Mouse (Mus musculus) mesoderm, embryonic 11.5 days (tissue): ENCODE results near the gene Minos1.

Experiments used
- DNase-seq: peaks from one replicate; pipeline ENCODE4 v3.0.0-alpha.2; 2012; ENCODE audit warnings: low read depth, low spot score

Gene Minos1

DNA sequence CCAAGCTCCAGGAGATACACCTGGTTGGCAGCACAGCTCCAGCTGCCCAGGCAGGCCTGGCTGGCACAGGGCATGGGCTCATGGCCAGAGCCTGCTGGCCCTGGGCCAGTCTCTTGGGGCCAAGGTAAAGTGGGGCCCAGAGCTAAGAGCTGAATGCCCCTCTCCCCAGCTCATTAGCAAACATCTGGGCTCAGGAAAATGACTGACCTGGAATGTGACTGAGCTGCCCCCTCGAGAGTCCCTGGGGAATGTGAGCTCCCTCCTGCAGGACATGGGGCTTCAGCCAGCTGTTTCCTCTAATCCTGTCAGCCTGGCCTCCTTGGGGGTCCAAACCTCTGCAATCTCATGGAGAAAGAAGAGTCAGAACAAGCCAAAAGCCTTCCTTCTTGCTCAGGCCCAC, 35.5 kb downstream of the Minos1 start:
- no peak for DNase-seq

DNA sequence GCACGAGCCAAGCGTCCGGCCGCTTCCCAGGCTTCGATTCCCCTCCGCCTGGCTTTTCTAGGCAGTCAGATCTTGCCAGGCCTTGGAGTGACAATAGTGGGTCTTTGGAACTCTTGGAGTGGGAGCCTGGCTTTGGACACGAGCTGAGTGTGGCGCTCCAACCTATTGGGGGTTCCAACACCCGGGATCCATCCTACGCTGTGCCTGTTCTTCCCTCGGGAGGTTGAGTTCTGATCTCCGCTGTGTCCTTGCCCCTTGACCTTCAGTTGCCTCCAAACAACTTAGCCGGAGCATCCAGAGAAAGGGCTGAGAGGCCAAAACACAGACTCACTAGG, 37.8 kb downstream of the Minos1 start:
- no peak for DNase-seq

- DNase-seq = no peak
Measured at GRCm38 (mm10) chr4:139092356-139093195, 38.3 kb downstream of the Minos1 start, which contains the start of gene Nbl1. Gene Nbl1 (minus strand): TSS chr4:139092993.

GRCm38 (mm10) chr4:139091478-139092355, 39.2 kb downstream of the Minos1 start:
- DNase-seq = peak; percentile 59

- DNase-seq = peak; percentile 37
Measured at GRCm38 (mm10) chr4:139091066-139091465, 39.8 kb downstream of the Minos1 start.

DNA sequence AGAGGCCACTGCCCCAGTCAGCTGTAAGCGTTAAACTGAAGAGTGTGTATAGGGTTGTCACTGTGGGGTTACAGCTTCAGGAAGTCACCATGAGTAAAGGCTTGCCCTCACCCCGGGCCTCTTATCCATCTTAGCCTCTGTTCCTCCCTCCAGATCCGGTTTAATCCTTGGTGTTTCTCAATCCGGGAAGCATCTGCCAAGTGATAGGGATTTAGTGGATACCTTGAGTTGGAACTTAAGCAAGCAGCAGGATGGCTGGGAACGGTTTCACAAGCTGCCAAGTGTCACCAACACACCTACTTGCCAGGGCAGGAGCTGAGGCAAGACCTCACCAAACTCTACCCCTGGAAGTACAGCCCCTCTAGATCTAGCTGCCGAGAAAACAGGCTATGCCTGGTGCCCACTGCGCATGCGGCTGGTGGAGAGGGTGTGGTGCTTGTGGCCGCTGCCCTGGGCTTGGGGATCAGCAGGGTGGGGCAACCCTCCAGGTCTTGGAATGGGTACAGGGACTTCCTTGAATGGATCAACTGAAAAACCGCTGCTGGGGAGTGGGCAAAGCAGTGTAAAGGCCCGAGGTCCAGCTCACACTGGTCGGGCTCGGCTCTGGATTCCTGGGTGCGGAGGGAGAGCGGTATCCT, 40.5 kb downstream of the Minos1 start:
- DNase-seq = no peak

- no peak for DNase-seq
Measured at GRCm38 (mm10) chr4:139088982-139089671, 41.8 kb downstream of the Minos1 start.

DNA sequence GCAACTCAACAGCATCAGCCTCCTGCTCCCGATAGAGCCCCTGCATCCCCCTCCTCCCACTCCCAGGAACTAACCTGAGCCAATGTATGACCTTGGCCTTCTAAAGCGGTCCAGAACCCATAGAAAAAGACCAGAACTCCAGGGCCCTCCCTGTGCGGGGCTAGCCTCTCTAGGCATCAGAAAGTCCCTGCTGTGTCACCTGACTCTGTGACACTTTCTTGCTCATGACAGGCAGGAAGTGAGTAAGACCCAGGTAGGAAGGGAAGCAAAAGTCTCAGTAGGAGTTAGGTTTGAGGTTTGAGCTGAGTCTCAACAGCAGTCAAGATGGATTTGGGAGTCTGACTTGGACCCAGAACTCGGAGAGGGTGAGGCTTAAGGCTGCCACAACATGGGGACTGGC, 43.9 kb downstream of the Minos1 start:
- no peak for DNase-seq

DNA sequence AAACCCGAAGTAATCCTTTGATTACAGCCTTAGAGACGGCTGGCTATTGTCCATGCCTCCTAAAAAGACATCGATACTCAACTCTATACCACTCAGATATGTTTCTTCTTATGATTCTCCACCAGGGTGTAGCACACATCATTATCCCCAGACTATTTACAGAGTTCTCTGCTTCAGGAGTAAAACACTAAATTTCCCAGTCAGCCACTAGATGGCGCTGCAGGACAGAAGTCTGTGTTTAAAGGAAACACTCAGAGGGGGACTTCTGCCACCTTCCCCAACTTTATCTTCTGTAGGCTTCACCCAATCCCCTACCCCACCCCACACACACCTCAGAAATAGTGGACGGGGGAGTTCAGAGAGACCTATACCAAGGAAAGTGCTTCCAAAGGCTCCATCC, 44.9 kb downstream of the Minos1 start:
- DNase-seq = peak; percentile 91

- DNase-seq = no peak
Measured at GRCm38 (mm10) chr4:139085337-139085736, 45.6 kb downstream of the Minos1 start.

- DNase-seq = peak; percentile 61
Measured at GRCm38 (mm10) chr4:139082790-139083564, 47.9 kb downstream of the Minos1 start.

DNA sequence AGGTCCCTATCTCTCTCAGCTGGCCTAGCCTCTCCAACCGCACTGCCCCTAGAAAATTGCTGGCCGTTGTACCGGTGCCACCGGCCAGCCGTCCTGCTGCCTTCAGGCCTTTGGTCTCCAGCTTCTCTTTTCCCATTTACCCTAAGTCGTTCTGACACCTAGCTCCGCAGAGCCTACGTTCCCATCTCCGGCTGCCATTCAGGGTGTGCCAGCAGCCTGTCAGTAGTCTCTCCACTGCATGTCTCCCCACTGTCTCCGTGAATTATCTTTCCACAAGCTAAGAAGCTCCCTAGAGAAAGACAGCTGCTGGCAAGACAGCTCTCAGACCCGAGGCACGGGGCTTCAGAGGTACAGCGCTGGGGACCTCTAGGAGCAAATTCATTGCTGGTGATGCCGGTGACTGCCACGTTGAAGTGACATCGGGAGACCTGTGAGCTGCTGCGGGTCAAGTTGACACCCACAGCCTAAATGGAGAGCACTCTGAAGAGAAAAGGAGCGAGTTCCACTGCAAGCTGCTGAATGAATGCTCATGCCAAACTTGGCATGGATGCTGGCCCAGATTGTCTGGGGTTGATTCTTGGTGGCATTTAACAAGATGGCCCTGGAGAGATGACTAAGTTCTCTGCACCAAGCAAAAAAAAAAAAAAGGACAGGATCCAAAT, 49.5 kb downstream of the Minos1 start:
- no peak for DNase-seq

GRCm38 (mm10) chr4:139080259-139080658, 50.7 kb downstream of the Minos1 start:
- no peak for DNase-seq

DNA sequence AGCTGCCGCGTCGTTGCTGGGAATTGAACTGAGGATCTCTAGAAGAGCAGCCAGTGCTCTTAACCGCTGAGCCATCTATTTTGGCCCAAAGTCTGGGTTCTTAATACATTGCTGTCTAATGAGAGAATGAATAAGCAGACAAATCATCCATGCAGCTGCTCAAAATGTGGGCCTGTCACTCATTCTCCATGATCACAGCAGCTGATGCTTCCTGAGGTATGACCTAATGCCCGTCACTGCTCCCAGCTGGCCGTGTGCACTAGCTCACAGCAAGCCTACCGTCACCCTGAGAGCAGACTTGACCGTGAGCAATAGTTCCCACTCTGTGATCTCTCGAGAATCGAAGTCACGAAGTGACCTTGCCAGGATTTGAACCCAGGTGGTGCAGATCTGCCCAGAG, 51.5 kb downstream of the Minos1 start:
- no peak for DNase-seq

GRCm38 (mm10) chr4:139078726-139079125, 52.2 kb downstream of the Minos1 start:
- no peak for DNase-seq

DNA sequence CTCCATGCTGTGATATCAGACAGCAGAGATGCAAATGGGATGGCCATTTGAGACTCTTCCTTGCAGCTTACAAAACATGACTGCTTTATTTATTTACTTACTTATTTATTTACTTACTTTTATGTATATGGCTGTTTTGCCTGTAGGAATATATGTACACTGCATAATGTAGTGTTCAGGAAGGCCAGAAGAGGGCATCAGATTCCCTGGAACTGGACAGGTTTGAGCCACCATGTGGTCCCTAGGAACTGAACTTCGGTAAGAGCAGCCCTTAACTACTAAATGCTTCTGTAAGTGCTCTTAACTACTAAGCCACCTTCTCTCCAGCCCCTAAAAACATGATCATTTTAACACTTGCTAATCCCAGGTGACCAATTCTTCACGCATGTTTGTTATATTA, 52.6 kb downstream of the Minos1 start:
- peak; percentile 55 for DNase-seq

DNA sequence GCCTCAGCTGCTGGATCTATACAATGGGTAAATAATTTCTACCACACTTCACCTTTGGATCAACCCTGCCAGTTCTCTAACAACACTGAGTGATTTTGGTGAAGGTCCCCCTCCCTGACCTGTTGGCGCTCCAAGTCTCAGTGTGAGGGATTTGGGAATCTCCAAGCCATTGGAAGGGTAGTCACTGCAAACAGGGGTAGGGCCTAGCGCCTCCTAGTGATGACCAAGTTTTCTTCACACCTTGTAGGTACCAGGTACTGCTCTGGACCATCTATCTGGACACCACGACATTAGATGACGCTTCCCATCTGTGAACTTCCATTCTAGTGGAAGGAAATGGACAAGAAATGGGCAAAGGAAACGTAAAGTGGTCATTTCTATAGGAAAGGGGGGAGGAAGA, 55.0 kb downstream of the Minos1 start:
- no peak for DNase-seq

DNA sequence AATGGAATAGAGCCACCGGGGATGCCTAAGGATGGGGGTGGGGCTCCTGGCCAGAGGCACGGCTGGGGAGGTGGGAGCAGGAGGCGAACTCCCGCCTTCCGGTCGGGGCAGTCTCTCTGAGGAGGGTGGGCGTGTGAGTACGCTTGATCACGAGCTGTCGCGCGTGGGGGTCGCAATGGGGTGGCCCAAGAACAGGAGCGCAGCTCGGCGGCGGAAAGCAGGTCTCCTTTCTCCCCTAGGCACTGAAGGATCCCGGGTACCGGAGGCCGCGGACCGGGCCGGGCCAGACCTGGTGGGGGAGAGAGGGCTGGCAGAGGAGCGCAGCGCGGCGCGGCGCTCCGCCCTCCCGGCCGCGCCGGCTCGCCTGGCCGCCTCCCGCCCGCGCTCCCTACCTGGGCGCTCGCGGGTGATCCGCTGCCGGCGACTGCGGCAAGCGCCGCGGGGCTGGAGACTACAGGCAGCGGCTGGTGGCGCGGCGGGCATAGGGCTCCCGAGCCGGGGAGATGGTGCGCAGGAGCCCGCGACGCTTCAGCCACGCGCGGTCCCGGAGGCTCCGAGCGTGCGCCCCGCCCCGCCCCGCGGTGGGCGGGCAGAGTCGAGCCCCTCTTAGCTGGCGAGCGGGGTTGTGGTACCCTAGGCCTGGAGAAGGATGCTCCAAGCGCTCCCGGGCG, 55.7 kb downstream of the Minos1 start, which contains the start of gene Htr6:
TSS of gene Htr6 (minus strand) at position 530 of the 671 bp plus-strand sequence.
- no peak for DNase-seq

DNA sequence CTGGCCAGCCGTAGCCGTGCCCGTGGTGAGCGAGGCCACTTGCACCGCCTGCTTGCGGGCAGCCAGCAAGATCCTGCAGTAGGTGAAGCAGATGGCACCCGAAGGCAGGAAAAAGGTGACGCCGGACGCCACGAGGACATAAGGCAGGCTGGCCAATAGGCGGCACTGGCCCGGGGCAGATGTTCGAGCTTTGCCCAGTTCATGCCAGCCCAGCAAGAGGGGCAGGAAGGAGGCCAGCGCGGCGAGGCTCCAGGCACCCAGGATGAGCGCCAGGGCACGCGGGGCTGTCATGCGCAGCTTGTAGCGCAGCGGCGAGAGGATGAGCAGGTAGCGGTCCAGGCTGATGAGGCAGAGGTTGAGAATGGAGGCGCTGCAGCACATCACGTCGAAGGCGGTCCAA, 56.9 kb downstream of the Minos1 start:
- no peak for DNase-seq

- no peak for DNase-seq
Measured at GRCm38 (mm10) chr4:139068287-139068686, 62.6 kb downstream of the Minos1 start.
